Mouse (Mus musculus) olfactory bulb, adult 2 months (tissue): ENCODE measurements around the gene Gm15217.

Source experiments
- CTCF ChIP-seq: fragments of 200-500 bp; IDR thresholded peaks from 2 replicates; pipeline ENCODE4 v1.5.1; 2012; ENCODE audit warnings: low read depth, mild to moderate bottlenecking, low read length, moderate library complexity; ENCODE audit not compliant: insufficient read depth
- POLR2A ChIP-seq: fragments of 200-500 bp; IDR thresholded peaks from 2 replicates; pipeline ENCODE4 v1.6.1; 2012; ENCODE audit warnings: mild to moderate bottlenecking, low read depth, low read length, moderate library complexity; ENCODE audit not compliant: insufficient read depth

DNA sequence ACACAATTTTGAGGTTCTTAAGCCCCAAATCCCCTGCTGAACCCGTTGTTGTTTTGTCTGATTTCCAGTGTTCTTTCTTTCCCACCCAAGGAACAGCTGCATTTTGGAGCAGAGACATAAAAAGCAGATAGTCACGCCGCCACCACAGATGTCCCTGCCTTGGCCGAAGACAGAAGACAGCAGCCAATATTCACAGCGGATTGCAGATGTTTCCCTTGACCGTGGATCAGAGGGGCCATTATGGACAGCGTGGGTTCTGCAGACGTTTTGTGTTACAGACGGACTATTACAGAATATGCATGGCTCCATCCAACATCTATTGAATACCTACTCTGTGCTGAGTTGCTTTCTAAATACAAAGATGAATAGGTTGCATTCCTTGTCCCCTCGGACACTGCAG, 29.8 kb downstream of the Gm15217 start:
- TF ChIP-seq CTCF (no peak), POLR2A (no peak)
